Mouse (Mus musculus): ENCODE measurements around the gene Gm10563. TPM values are rescaled to one million over a fixed set of nuclear protein-coding genes. Genes with fewer than 3 reads are reported as not detected.

Gm10563 gene
- polyA plus RNA-seq, 1 experiment from 2014 or later: not detected

- no peaks in the 10 kb centered on the region for H3K27me3 ChIP-seq
- no peak overlapping the region for H3K9ac ChIP-seq
- no peak overlapping the region for H3K27ac ChIP-seq
- H3K4me3 ChIP-seq: no peak overlapping the region
- H3K4me1 ChIP-seq: peaks cover 11% of the 10 kb centered on the region
- no peak overlapping the region for H3K4me2 ChIP-seq
- no peaks in the 10 kb centered on the region for H3K36me3 ChIP-seq
- no peak for ATAC-seq (ENCODE audit: insufficient number of reproducible peaks, low FRiP score, low TSS enrichment, low read depth)
- H3K9me3 ChIP-seq: no peaks in the 10 kb centered on the region
- 85% methylated on average over 6 of the region's 6 CpGs for WGBS
Measured at GRCm38 (mm10) chr4:155569818-155570217, 75.4 kb downstream of the Gm10563 start.

GRCm38 (mm10) chr4:155568632-155569370, 76.4 kb downstream of the Gm10563 start:
- H3K9ac ChIP-seq: no peak overlapping the region
- no peaks in the 10 kb centered on the region for H3K27me3 ChIP-seq
- no peak overlapping the region for H3K4me2 ChIP-seq
- H3K36me3 ChIP-seq: no peaks in the 10 kb centered on the region
- ATAC-seq (ENCODE audit: insufficient number of reproducible peaks, low FRiP score, low TSS enrichment, low read depth): no peak
- 90% methylated on average over 7 of the region's 7 CpGs for WGBS
- no peak overlapping the region for H3K27ac ChIP-seq
- H3K9me3 ChIP-seq: no peaks in the 10 kb centered on the region
- peaks cover 17% of the 10 kb centered on the region for H3K4me1 ChIP-seq
- H3K4me3 ChIP-seq: no peak overlapping the region

GRCm38 (mm10) chr4:155568170-155568569, 77.0 kb downstream of the Gm10563 start:
- no peak overlapping the region for H3K27ac ChIP-seq
- H3K9ac ChIP-seq: no peak overlapping the region
- no peak overlapping the region for H3K4me3 ChIP-seq
- H3K4me2 ChIP-seq: no peak overlapping the region
- no peak for ATAC-seq (ENCODE audit: insufficient number of reproducible peaks, low FRiP score, low TSS enrichment, low read depth)
- WGBS: 28% methylated on average over 2 of the region's 2 CpGs
- no peaks in the 10 kb centered on the region for H3K36me3 ChIP-seq
- H3K4me1 ChIP-seq: peaks cover 17% of the 10 kb centered on the region
- H3K27me3 ChIP-seq: no peaks in the 10 kb centered on the region
- H3K9me3 ChIP-seq: no peaks in the 10 kb centered on the region

- Histone ChIP-seq H3K27ac (no peak overlapping the region), H3K4me1 (peaks cover 30% of the 10 kb centered on the region), H3K4me2 (no peak overlapping the region), H3K36me3 (no peaks in the 10 kb centered on the region), H3K4me3 (no peak overlapping the region), H3K9me3 (no peaks in the 10 kb centered on the region), H3K27me3 (no peaks in the 10 kb centered on the region), H3K9ac (no peak overlapping the region)
- no peak for ATAC-seq (ENCODE audit: insufficient number of reproducible peaks, low FRiP score, low TSS enrichment, low read depth)
- WGBS: 59% methylated on average over 8 of the region's 8 CpGs
Measured at GRCm38 (mm10) chr4:155566555-155566954, 78.7 kb downstream of the Gm10563 start.

Other genes with a start within 250 kb of the Gm10563 start
- gene Gabrd, start 247.3 kb downstream of the Gm10563 start, polyA plus RNA-seq (2015; fragmentation: Nextera tagmentation; extraction: Ambion mirVana): 0.19 and 0.36 TPM in 2 replicates
- 3.7 and 4.9 TPM in 2 replicates for gene Cfap74, start 236.2 kb downstream of the Gm10563 start, polyA plus RNA-seq (2015; fragmentation: Nextera tagmentation; extraction: Ambion mirVana)
- 0.79 and 1.1 TPM in 2 replicates for gene Tmem52, start 176.3 kb downstream of the Gm10563 start, polyA plus RNA-seq (2015; fragmentation: Nextera tagmentation; extraction: Ambion mirVana)
- gene Gnb1, start 154.0 kb downstream of the Gm10563 start, polyA plus RNA-seq (2015; fragmentation: Nextera tagmentation; extraction: Ambion mirVana): 391 and 399 TPM in 2 replicates
- gene Nadk, start 83.0 kb downstream of the Gm10563 start, polyA plus RNA-seq (2015; fragmentation: Nextera tagmentation; extraction: Ambion mirVana): 85.7 and 90.6 TPM in 2 replicates
- gene Slc35e2, start 44.0 kb downstream of the Gm10563 start, polyA plus RNA-seq (2015; fragmentation: Nextera tagmentation; extraction: Ambion mirVana): 6.8 and 7.4 TPM in 2 replicates
- 58.8 and 59.9 TPM in 2 replicates for gene Cdk11b, start 20.6 kb downstream of the Gm10563 start, polyA plus RNA-seq (2015; fragmentation: Nextera tagmentation; extraction: Ambion mirVana)
- gene Mmp23, start 8.0 kb upstream of the Gm10563 start, polyA plus RNA-seq (2015; fragmentation: Nextera tagmentation; extraction: Ambion mirVana): 23.7 and 36.9 TPM in 2 replicates
- gene Mib2, start 23.8 kb upstream of the Gm10563 start, polyA plus RNA-seq (2015; fragmentation: Nextera tagmentation; extraction: Ambion mirVana): 30.1 and 34.3 TPM in 2 replicates
- 11.1 and 11.5 TPM in 2 replicates for gene Fndc10, start 48.9 kb upstream of the Gm10563 start, polyA plus RNA-seq (2015; fragmentation: Nextera tagmentation; extraction: Ambion mirVana)
- gene Ssu72, start 59.4 kb upstream of the Gm10563 start, polyA plus RNA-seq (2015; fragmentation: Nextera tagmentation; extraction: Ambion mirVana): 132 and 139 TPM in 2 replicates
- 0.94 and 1.3 TPM in 2 replicates for gene Tmem240, start 89.4 kb upstream of the Gm10563 start, polyA plus RNA-seq (2015; fragmentation: Nextera tagmentation; extraction: Ambion mirVana)
- gene Atad3a, start 115.7 kb upstream of the Gm10563 start, polyA plus RNA-seq (2015; fragmentation: Nextera tagmentation; extraction: Ambion mirVana): 84.1 and 91.5 TPM in 2 replicates
- 17.6 and 21.3 TPM in 2 replicates for gene Vwa1, start 129.3 kb upstream of the Gm10563 start, polyA plus RNA-seq (2015; fragmentation: Nextera tagmentation; extraction: Ambion mirVana)
- gene Tmem88b, start 140.5 kb upstream of the Gm10563 start, polyA plus RNA-seq (2015; fragmentation: Nextera tagmentation; extraction: Ambion mirVana): 0.38 and 0.52 TPM in 2 replicates
- not detected in 2 replicates for gene Ankrd65, start 145.0 kb upstream of the Gm10563 start, polyA plus RNA-seq (2015; fragmentation: Nextera tagmentation; extraction: Ambion mirVana)
- 169 and 184 TPM in 2 replicates for gene Mrpl20, start 157.5 kb upstream of the Gm10563 start, polyA plus RNA-seq (2015; fragmentation: Nextera tagmentation; extraction: Ambion mirVana)
- 185 and 187 TPM in 2 replicates for gene Ccnl2, start 167.1 kb upstream of the Gm10563 start, polyA plus RNA-seq (2015; fragmentation: Nextera tagmentation; extraction: Ambion mirVana)
- gene Aurkaip1, start 185.9 kb upstream of the Gm10563 start, polyA plus RNA-seq (2015; fragmentation: Nextera tagmentation; extraction: Ambion mirVana): 123 and 128 TPM in 2 replicates
- gene Mxra8, start 194.3 kb upstream of the Gm10563 start, polyA plus RNA-seq (2015; fragmentation: Nextera tagmentation; extraction: Ambion mirVana): 150 and 197 TPM in 2 replicates
- 7.1 and 10.4 TPM in 2 replicates for gene Dvl1, start 202.0 kb upstream of the Gm10563 start, polyA plus RNA-seq (2015; fragmentation: Nextera tagmentation; extraction: Ambion mirVana)
- gene Tas1r3, start 218.0 kb upstream of the Gm10563 start, polyA plus RNA-seq (2015; fragmentation: Nextera tagmentation; extraction: Ambion mirVana): 0.32 and 0.42 TPM in 2 replicates
- 19.7 and 20.8 TPM in 2 replicates for gene Cptp, start 224.0 kb upstream of the Gm10563 start, polyA plus RNA-seq (2015; fragmentation: Nextera tagmentation; extraction: Ambion mirVana)
- 69.5 and 72.3 TPM in 2 replicates for gene Ints11, start 224.1 kb upstream of the Gm10563 start, polyA plus RNA-seq (2015; fragmentation: Nextera tagmentation; extraction: Ambion mirVana)
- gene Pusl1, start 246.4 kb upstream of the Gm10563 start, polyA plus RNA-seq (2015; fragmentation: Nextera tagmentation; extraction: Ambion mirVana): 61.8 and 66.6 TPM in 2 replicates
- gene Acap3, start 246.4 kb upstream of the Gm10563 start, polyA plus RNA-seq (2015; fragmentation: Nextera tagmentation; extraction: Ambion mirVana): 23.3 and 23.8 TPM in 2 replicates